Mouse (Mus musculus) spleen, adult 2 months (tissue): ENCODE data around the gene Otof.

Experiments
- CTCF ChIP-seq: fragments of 200-500 bp; IDR thresholded peaks from 2 replicates; pipeline ENCODE4 v1.5.1; 2011; ENCODE audit warnings: mild to moderate bottlenecking, inconsistent platforms; ENCODE audit not compliant: insufficient read depth, insufficient read length, insufficient replicate concordance; ENCODE audit errors: extremely low read depth
- POLR2A ChIP-seq: fragments of 200-500 bp; IDR thresholded peaks from 2 replicates; pipeline ENCODE4 v1.6.1; 2011; ENCODE audit warnings: low read depth, low read length, inconsistent platforms

- TF ChIP-seq CTCF (no peak), POLR2A (no peak)
These were observed 50.2 kb downstream of the Otof start for GRCm38 (mm10) chr5:30411524-30411923.
